Mouse (Mus musculus) neural tube, embryonic 11.5 days (tissue): ENCODE measurements at regions not wholly inside any gene's neighbourhood (a gene's known extent, or its start where the extent isn't known, plus 50 kb on each side); places are given as distances from the start of the nearest gene placed in this dataset.

Experiments used
- ATAC-seq: fragments of 200-750 bp; cut with Nextera tagmentation; 2 replicates; pipeline ENCODE4 v1.8.0; 2017; ENCODE audit warnings: moderate number of reproducible peaks, mild to moderate bottlenecking, moderate TSS enrichment, moderate library complexity; ENCODE audit not compliant: insufficient read depth, low FRiP score, low TSS enrichment
- DNase-seq: peaks from one replicate; pipeline ENCODE4 v3.0.0-alpha.2; 2015; ENCODE audit warnings: low spot score
- H3K27ac ChIP-seq: fragments of 300-500 bp; sonication (generic); 2 replicates; pipeline ENCODE4 v1.5.1; 2014; ENCODE audit warnings: low read depth, mild to moderate bottlenecking, low read length
- H3K27me3 ChIP-seq: fragments of 300-500 bp; sonication (generic); 2 replicates; pipeline ENCODE4 v1.6.1; 2014; ENCODE audit warnings: mild to moderate bottlenecking, low read length, mixed read lengths; ENCODE audit not compliant: control insufficient read depth, insufficient read depth
- H3K36me3 ChIP-seq: fragments of 300-500 bp; sonication (generic); 2 replicates; pipeline ENCODE4 v1.6.1; 2014; ENCODE audit warnings: mild to moderate bottlenecking, low read length, moderate library complexity, mixed read lengths; ENCODE audit not compliant: control insufficient read depth, insufficient read depth
- H3K4me1 ChIP-seq: fragments of 300-500 bp; sonication (generic); 2 replicates; pipeline ENCODE4 v1.6.1; 2014; ENCODE audit warnings: low read length, mixed read lengths; ENCODE audit not compliant: control insufficient read depth, insufficient read depth
- H3K4me2 ChIP-seq: fragments of 300-500 bp; sonication (generic); 2 replicates; pipeline ENCODE4 v1.6.1; 2014; ENCODE audit warnings: low read depth, mild to moderate bottlenecking, moderate library complexity
- H3K4me3 ChIP-seq: fragments of 300-500 bp; sonication (generic); 2 replicates; pipeline ENCODE4 v1.5.1; 2014; ENCODE audit warnings: low read depth, low read length
- H3K9ac ChIP-seq: fragments of 300-500 bp; sonication (generic); 2 replicates; pipeline ENCODE4 v1.6.1; 2014; ENCODE audit warnings: mild to moderate bottlenecking, low read length
- H3K9me3 ChIP-seq: fragments of 300-500 bp; sonication (generic); 2 replicates; pipeline ENCODE4 v1.6.1; 2016; ENCODE audit warnings: low read length; ENCODE audit not compliant: control insufficient read depth
- WGBS: fragments of 180-500 bp; shearing (Covaris S2); extraction: QIAGEN DNeasy Blood & Tissue Kit; methylation state at CpG from one replicate; pipeline ENCODE4 v1.1.7; 2014; 5-methylcytosine and 5-hydroxymethylcytosine counted together

GRCm38 (mm10) chr1:185607611-185608010, 153.0 kb downstream of the Slc30a10 start:
- no peak for DNase-seq
- Histone ChIP-seq H3K9me3 (no peaks in the 10 kb centered on the region), H3K4me1 (no peaks in the 10 kb centered on the region), H3K36me3 (no peaks in the 10 kb centered on the region), H3K27me3 (no peaks in the 10 kb centered on the region), H3K9ac (no peak overlapping the region), H3K27ac (no peak overlapping the region), H3K4me2 (no peak overlapping the region), H3K4me3 (no peak overlapping the region)
- 81% methylated on average over 5 of the region's 5 CpGs for WGBS
- no peak for ATAC-seq

- no peaks in the 10 kb centered on the region for H3K4me1 ChIP-seq
- 89% methylated on average over 3 of the region's 3 CpGs for WGBS
- DNase-seq (no peak), ATAC-seq (no peak)
- H3K4me2 ChIP-seq = no peak overlapping the region
- H3K9me3 ChIP-seq = no peaks in the 10 kb centered on the region
- no peaks in the 10 kb centered on the region for H3K27me3 ChIP-seq
- no peak overlapping the region for H3K27ac ChIP-seq
- no peak overlapping the region for H3K9ac ChIP-seq
- H3K36me3 ChIP-seq = no peaks in the 10 kb centered on the region
- no peak overlapping the region for H3K4me3 ChIP-seq
Measured at GRCm38 (mm10) chr1:185608440-185608839, 153.8 kb downstream of the Slc30a10 start.

GRCm38 (mm10) chr1:185610586-185610985, 155.9 kb downstream of the Slc30a10 start:
- H3K9ac ChIP-seq = no peak overlapping the region
- ATAC-seq = no peak
- 68% methylated on average over 3 of the region's 3 CpGs for WGBS
- no peaks in the 10 kb centered on the region for H3K36me3 ChIP-seq
- H3K27ac ChIP-seq = no peak overlapping the region
- no peaks in the 10 kb centered on the region for H3K4me1 ChIP-seq
- H3K4me3 ChIP-seq = no peak overlapping the region
- H3K27me3 ChIP-seq = no peaks in the 10 kb centered on the region
- no peak for DNase-seq
- H3K9me3 ChIP-seq = no peaks in the 10 kb centered on the region
- no peak overlapping the region for H3K4me2 ChIP-seq

DNA sequence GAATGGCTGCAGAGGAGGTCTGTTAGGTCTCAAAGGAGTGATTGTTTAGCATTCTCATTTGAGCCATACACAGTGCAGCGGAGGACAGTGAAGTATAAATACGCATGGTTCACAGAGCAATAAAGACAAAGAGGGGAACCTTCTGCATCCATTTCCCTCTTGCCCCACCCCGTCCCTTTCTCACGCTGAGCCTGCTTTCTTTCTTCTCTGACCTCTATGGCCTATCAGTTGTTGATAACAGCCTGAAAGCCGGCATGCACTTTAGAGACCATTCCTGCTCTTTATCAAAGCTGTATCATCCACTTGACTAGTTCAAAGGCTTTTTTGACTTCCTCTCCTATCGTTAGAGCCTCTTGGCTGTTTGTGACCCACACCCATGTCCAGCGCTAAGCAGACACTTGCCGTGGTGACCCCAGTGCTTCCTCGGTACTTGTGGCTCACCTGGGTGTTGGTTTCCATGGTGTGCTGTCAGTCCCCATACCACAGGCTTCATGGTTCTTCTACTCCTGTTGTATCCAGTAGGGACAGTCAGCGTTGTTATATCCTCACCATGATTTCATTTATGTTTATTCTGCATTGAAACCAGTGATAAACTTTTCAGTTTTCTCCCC, 161.3 kb downstream of the Slc30a10 start:
- Histone ChIP-seq H3K9me3 (no peaks in the 10 kb centered on the region), H3K27me3 (no peaks in the 10 kb centered on the region), H3K4me2 (no peak overlapping the region), H3K9ac (no peak overlapping the region), H3K27ac (no peak overlapping the region), H3K4me3 (no peak overlapping the region), H3K4me1 (no peaks in the 10 kb centered on the region), H3K36me3 (no peaks in the 10 kb centered on the region)
- no peak for ATAC-seq
- 25% methylated on average over 10 of the region's 10 CpGs for whole genome bisulfite sequencing
- no peak for DNase-seq

DNA sequence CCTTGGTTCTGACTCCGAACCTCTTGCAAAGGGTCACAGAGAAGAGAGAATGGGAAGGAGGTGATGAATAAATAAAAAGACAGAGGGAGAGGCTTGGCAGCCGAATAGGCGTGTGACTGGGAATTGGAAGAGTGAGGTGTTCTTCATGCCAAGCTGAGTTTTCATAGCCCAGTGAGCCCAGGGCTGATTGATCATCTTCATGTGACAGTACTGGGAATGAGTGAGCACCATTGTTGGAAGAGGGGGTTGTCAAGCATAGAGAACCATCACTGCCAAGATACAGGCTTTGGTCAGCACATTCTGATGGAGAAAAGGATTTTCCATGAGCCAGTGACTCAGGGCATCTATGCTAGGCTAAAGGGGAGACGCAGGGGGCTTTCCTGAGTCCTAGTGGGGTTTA, 163.0 kb downstream of the Slc30a10 start:
- ATAC-seq (no peak), DNase-seq (no peak)
- no peaks in the 10 kb centered on the region for H3K4me1 ChIP-seq

GRCm38 (mm10) chr1:185619011-185619410, 164.4 kb downstream of the Slc30a10 start:
- Histone ChIP-seq H3K27me3 (no peaks in the 10 kb centered on the region), H3K4me1 (no peaks in the 10 kb centered on the region), H3K27ac (no peak overlapping the region), H3K4me2 (no peak overlapping the region), H3K36me3 (no peaks in the 10 kb centered on the region), H3K4me3 (no peak overlapping the region), H3K9ac (no peak overlapping the region), H3K9me3 (no peaks in the 10 kb centered on the region)
- DNase-seq (no peak), ATAC-seq (no peak)
- 83% methylated on average over 9 of the region's 9 CpGs for WGBS

More for the DNA sequence above, 163.0 kb downstream of the Slc30a10 start:
- no peak overlapping the region for H3K4me3 ChIP-seq
- no peak overlapping the region for H3K9ac ChIP-seq
- WGBS = 83% methylated on average over 4 of the region's 4 CpGs
- no peak overlapping the region for H3K4me2 ChIP-seq
- H3K27me3 ChIP-seq = no peaks in the 10 kb centered on the region
- no peak overlapping the region for H3K27ac ChIP-seq
- H3K36me3 ChIP-seq = no peaks in the 10 kb centered on the region
- no peaks in the 10 kb centered on the region for H3K9me3 ChIP-seq

DNA sequence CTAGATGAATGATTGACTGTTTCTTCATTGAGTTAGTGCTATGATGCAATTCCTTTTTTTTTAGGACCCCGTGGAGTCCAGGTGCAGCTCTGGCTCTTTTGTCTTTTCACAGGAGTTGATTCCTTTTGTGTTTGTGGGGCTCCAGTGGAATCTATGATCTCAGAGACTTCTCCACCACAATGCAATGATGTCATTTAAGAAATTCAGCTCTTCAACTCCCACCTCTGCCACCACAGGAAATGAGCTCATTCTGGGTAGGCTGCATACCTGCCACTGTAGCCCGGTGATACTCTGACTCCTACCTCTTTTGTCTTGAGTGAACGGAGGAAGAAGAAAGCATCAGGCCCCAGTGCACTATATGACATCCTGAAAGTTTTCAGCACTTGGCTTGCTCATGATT, 173.8 kb downstream of the Slc30a10 start:
- no peak overlapping the region for H3K9ac ChIP-seq

DNA sequence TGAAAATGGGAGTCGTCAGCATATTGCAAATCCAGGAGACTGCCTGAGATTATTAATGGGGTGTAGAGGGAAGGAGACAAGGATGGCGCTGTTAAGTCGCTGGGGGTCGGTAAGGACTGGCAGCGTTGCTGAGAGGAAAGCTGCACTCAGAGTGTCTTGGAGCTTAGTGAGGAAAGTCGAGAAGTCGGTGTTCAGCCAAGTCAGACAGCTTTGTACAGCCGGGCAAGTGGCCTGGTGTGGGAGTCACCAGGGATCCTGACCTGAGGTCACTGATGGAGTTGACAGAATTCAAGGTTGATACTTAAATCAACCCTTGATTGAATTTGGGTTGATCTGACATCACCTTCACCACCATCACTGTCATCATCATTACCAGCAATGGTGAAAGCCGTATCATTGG, 175.3 kb downstream of the Slc30a10 start:
- Histone ChIP-seq H3K4me2 (no peak overlapping the region), H3K27ac (no peak overlapping the region), H3K9ac (no peak overlapping the region), H3K36me3 (no peaks in the 10 kb centered on the region), H3K9me3 (no peaks in the 10 kb centered on the region), H3K4me3 (no peak overlapping the region), H3K27me3 (no peaks in the 10 kb centered on the region), H3K4me1 (no peaks in the 10 kb centered on the region)
- 85% methylated on average over 9 of the region's 9 CpGs for WGBS
- DNase-seq (no peak), ATAC-seq (no peak)

More for the DNA sequence above, 173.8 kb downstream of the Slc30a10 start:
- no peak overlapping the region for H3K27ac ChIP-seq
- no peaks in the 10 kb centered on the region for H3K27me3 ChIP-seq
- no peak overlapping the region for H3K4me2 ChIP-seq
- no peak overlapping the region for H3K4me3 ChIP-seq
- H3K4me1 ChIP-seq = no peaks in the 10 kb centered on the region
- no peaks in the 10 kb centered on the region for H3K9me3 ChIP-seq
- ATAC-seq (no peak), DNase-seq (no peak)
- 82% methylated on average over 3 of the region's 3 CpGs for WGBS
- H3K36me3 ChIP-seq = no peaks in the 10 kb centered on the region

DNA sequence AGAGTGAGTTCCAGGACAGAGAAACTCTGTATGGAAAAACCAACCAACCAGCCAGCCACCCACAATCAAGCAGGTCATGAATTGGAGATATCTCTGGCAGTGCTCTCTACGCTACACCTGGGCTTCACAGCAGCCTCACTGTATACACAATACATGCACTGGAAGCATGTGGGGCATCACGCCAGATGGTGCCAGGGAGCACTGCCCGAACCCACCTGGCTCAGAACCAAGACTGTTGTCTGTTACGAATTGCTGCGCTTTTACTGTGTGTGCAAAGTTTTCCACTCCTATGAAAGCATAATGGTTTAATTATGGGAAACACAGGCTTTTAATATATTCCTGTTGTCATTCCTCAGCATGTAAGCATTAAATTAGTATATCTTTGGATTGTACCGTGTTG, 184.0 kb downstream of the Slc30a10 start:
- Histone ChIP-seq H3K4me3 (no peak overlapping the region), H3K4me1 (no peaks in the 10 kb centered on the region), H3K9ac (no peak overlapping the region), H3K27me3 (no peaks in the 10 kb centered on the region), H3K9me3 (no peaks in the 10 kb centered on the region), H3K27ac (no peak overlapping the region), H3K4me2 (no peak overlapping the region), H3K36me3 (no peaks in the 10 kb centered on the region)
- WGBS = 94% methylated on average over 6 of the region's 6 CpGs
- no peak for ATAC-seq
- no peak for DNase-seq
